Mouse (Mus musculus) MEL (cell line): ENCODE measurements at regions not wholly inside any gene's neighbourhood (a gene's known extent, or its start where the extent isn't known, plus 50 kb on each side); places are given as distances from the start of the nearest gene placed in this dataset.

Experiments
- BHLHE40 ChIP-seq: IDR thresholded peaks from 2 replicates; pipeline ENCODE4 v1.6.1; 2012; ENCODE audit warnings: low read depth, mild to moderate bottlenecking, inconsistent platforms, low read length, improper control_type of control experiment, borderline replicate concordance
- CHD1 ChIP-seq: IDR thresholded peaks from 2 replicates; pipeline ENCODE4 v1.6.1; 2012; ENCODE audit warnings: low read depth, mild to moderate bottlenecking, inconsistent platforms, low read length, improper control_type of control experiment
- CTCF ChIP-seq, 3 experiments: IDR thresholded peaks in 2 of 3; conservative IDR thresholded peaks in 1 of 3; 2 replicates each; pipeline ENCODE4 v1.5.1; 2011 to 2012; ENCODE audit warnings: low read length in 3 of 3, low read depth in 2 of 3, mild to moderate bottlenecking in 2 of 3, improper control_type of control experiment in 1 of 3, inconsistent platforms in 1 of 3, mixed read lengths in 1 of 3, moderate library complexity in 1 of 3; ENCODE audit not compliant: control insufficient read depth in 1 of 3, insufficient read depth in 1 of 3, poor library complexity in 1 of 3, severe bottlenecking in 1 of 3
- E2F4 ChIP-seq: IDR thresholded peaks from 2 replicates; pipeline ENCODE4 v1.6.1; 2011; ENCODE audit warnings: low read depth, low read length, improper control_type of control experiment, borderline replicate concordance
- EP300 ChIP-seq, 2 experiments: IDR thresholded peaks; 2 replicates each; pipeline ENCODE4 v1.6.1; 2011; ENCODE audit warnings: improper control_type of control experiment in 2 of 2, low read length in 2 of 2, low read depth in 1 of 2, mild to moderate bottlenecking in 1 of 2
- GATA1 ChIP-seq: IDR thresholded peaks from 2 replicates; pipeline ENCODE4 v1.6.1; 2011; ENCODE audit warnings: low read depth, low read length, improper control_type of control experiment
- JUND ChIP-seq: IDR thresholded peaks from 2 replicates; pipeline ENCODE4 v1.6.1; 2011; ENCODE audit warnings: low read depth, mild to moderate bottlenecking, improper control_type of control experiment, low read length
- KAT2A ChIP-seq: conservative IDR thresholded peaks from 2 replicates; pipeline ENCODE4 v1.6.1; 2012; ENCODE audit warnings: low read depth, low read length, improper control_type of control experiment, inconsistent platforms
- POLR2A ChIP-seq, 2 experiments: IDR thresholded peaks; 2 replicates each; pipeline ENCODE4 v1.6.1; 2011 to 2012; ENCODE audit warnings: low read length in 2 of 2, mild to moderate bottlenecking in 2 of 2, control low read depth in 1 of 2, improper control_type of control experiment in 1 of 2, low read depth in 1 of 2, moderate library complexity in 1 of 2; ENCODE audit not compliant: control insufficient read depth in 1 of 2, insufficient read depth in 1 of 2, poor library complexity in 1 of 2
- RAD21 ChIP-seq: IDR thresholded peaks from 2 replicates; pipeline ENCODE4 v1.6.1; 2011; ENCODE audit warnings: mild to moderate bottlenecking, low read depth, low read length, improper control_type of control experiment
- TAL1 ChIP-seq: IDR thresholded peaks from 2 replicates; pipeline ENCODE4 v1.6.1; 2012; ENCODE audit warnings: mild to moderate bottlenecking, inconsistent platforms, low read length, moderate library complexity, mixed read lengths
- USF1 ChIP-seq: IDR thresholded peaks from 2 replicates; pipeline ENCODE4 v1.6.1; 2014; ENCODE audit warnings: low read depth, mild to moderate bottlenecking, inconsistent platforms, low read length, improper control_type of control experiment, moderate library complexity
- USF2 ChIP-seq, 2 experiments: IDR thresholded peaks; 2 replicates each; pipeline ENCODE4 v1.6.1; 2011 to 2012; ENCODE audit warnings: improper control_type of control experiment in 2 of 2, low read length in 2 of 2, borderline replicate concordance in 1 of 2, inconsistent platforms in 1 of 2, low read depth in 1 of 2, mild to moderate bottlenecking in 1 of 2; ENCODE audit not compliant: insufficient read depth in 1 of 2

DNA sequence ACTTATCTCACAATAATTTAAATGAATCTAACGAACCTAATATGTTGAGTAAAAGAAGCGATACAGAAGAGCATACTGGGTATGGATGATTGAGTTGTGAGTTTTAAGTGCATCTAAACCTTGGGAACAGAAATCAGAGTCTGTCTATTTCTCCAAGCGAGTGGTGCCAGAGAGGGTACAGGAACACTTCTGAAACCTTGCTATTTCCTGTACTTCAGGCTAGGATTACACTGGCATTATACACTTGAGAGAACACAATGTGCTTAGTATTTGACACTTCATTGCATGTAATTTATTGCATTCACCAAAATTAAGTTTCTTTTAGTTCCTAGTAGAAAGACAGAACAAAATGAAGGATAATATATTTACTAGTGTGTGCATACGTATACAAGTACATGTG lies 54.0 kb upstream of the Npy2r start:
- no peak for TF ChIP-seq RAD21
- no peak for TF ChIP-seq TAL1
- TF ChIP-seq USF1 = no peak
- TF ChIP-seq CTCF (IDR thresholded peaks at IDR 0.05 in 2 of 3, conservative IDR thresholded peaks at IDR 0.05 in 1 of 3; ENCODE audit: control insufficient read depth in 1 of 3, insufficient read depth in 1 of 3, low read depth in 2 of 3, low read length in 3 of 3, poor library complexity in 1 of 3, severe bottlenecking in 1 of 3) = no peak
- no peak for TF ChIP-seq JUND
- no peak for TF ChIP-seq CHD1
- TF ChIP-seq KAT2A = no peak
- TF ChIP-seq POLR2A (IDR thresholded peaks at IDR 0.05; ENCODE audit: control insufficient read depth in 1 of 2, insufficient read depth in 1 of 2, low read depth in 1 of 2, low read length in 2 of 2, poor library complexity in 1 of 2) = no peak
- TF ChIP-seq E2F4 = no peak
- no peak for TF ChIP-seq BHLHE40
- no peak for TF ChIP-seq EP300 (IDR thresholded peaks at IDR 0.05; ENCODE audit: low read depth in 1 of 2, low read length in 2 of 2)
- TF ChIP-seq GATA1 = no peak
- no peak for TF ChIP-seq USF2 (IDR thresholded peaks at IDR 0.05; ENCODE audit: borderline replicate concordance in 1 of 2, insufficient read depth in 1 of 2, low read depth in 1 of 2, low read length in 2 of 2)
